8 mouse cellular contexts compared by ENCODE assay signal in the genomic region with DNA sequence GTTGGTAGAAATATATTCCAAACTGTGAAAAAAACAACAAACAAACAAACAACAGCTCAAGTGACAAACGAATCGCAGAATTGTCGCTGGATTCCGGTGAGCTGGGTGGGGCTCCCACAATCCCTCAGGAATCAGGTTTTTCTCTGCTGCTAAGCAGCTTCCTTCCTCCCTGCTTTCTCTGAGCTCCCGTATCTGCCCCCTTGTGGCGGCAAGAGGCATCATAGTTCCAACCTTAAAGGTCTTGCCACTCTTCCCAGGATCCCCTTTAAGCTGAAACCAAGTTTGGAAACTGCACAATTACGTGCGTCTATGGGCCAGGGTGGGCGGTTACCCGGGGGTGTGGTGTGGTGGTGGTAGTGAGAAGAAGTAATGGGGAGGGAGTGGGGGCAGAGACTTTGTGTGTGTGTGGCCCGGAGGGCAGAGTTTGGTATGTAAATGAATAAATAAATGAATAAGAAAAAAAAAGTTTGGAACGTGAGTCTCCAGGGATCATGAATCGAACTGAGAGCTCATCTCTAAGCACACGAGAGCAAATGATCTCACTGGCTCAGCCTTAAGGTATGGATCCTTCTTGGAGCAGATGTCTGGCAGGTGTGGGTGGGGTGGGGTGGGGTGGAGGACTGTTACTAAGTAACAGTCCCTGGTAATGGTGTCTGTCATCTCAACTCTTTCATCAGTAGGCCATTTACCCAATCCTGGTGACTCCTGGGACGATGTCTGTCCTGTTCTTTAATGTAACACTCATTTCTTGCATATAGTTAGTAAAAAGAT. TPM values are rescaled to one million over a fixed set of nuclear protein-coding genes. Genes with fewer than 3 reads are reported as not detected.
DNase-seq lines count a peak whose midpoint lies in the region; ATAC-seq and TF ChIP-seq lines count a peak whose summit lies in the region.

No protein-coding gene starts in this region.

- TF ChIP-seq POLR2A in MEL (IDR thresholded peaks at IDR 0.05; ENCODE audit: control insufficient read depth in 1 of 2, insufficient read depth in 1 of 2, low read depth in 1 of 2, low read length in 2 of 2, poor library complexity in 1 of 2), result no peak

- peak; percentile 15 for TF ChIP-seq RAD21 in MEL (IDR thresholded peaks at IDR 0.05; ENCODE audit: low read depth, low read length)

- H3K79me2 ChIP-seq in MEL (ENCODE audit: control insufficient read depth, insufficient read depth, low read length, poor library complexity), result no peaks in the 10 kb centered on the region

- no peak overlapping the region for H3K4me3 ChIP-seq in MEL (ENCODE audit: control insufficient read depth in 1 of 2, insufficient read depth in 1 of 2, low read depth in 2 of 2, low read length in 2 of 2)
- H3K4me3 ChIP-seq in forebrain, embryonic 16.5 days (replicated peaks; ENCODE audit: low read length), result peak overlapping the region; percentile 49
- peak overlapping the region; percentile 47 for H3K4me3 ChIP-seq in lung, embryonic 14.5 days (ENCODE audit: low read depth, low read length)

- no peak overlapping the region for H3K27ac ChIP-seq in MEL (ENCODE audit: control insufficient read depth, low read depth, low read length)
- peak overlapping the region; percentile 78 for H3K27ac ChIP-seq in forebrain, embryonic 16.5 days (ENCODE audit: low read length)
- H3K27ac ChIP-seq in lung, embryonic 14.5 days (ENCODE audit: low read depth), result peak overlapping the region; percentile 63

- H3K4me1 ChIP-seq in MEL (ENCODE audit: control insufficient read depth in 1 of 2, insufficient read depth in 2 of 2, low read length in 2 of 2), result no peaks in the 10 kb centered on the region
- H3K4me1 ChIP-seq in forebrain, embryonic 16.5 days (replicated peaks; ENCODE audit: control insufficient read depth, insufficient read depth, low read length), result 0 out of 2 replicates have a peak, but pooled peaks cover 2% of the 10 kb centered on the region
- H3K4me1 ChIP-seq in lung, embryonic 14.5 days (ENCODE audit: insufficient read depth), result no peaks in the 10 kb centered on the region

- no peak overlapping the region for H3K9ac ChIP-seq in MEL (ENCODE audit: control insufficient read depth, low read depth, low read length, poor library complexity, severe bottlenecking)
- peak overlapping the region; percentile 55 for H3K9ac ChIP-seq in forebrain, embryonic 16.5 days (replicated peaks; ENCODE audit: low read depth, low read length)
- peak overlapping the region; percentile 60 for H3K9ac ChIP-seq in lung, embryonic 14.5 days

- peak; percentile 90 for ATAC-seq in forebrain, embryonic 16.5 days
- ATAC-seq in lung, embryonic 14.5 days (ENCODE audit: insufficient read depth), result peak; percentile 85

- H3K4me2 ChIP-seq in forebrain, embryonic 16.5 days (ENCODE audit: low read length), result peak overlapping the region; percentile 64
- peak overlapping the region; percentile 67 for H3K4me2 ChIP-seq in lung, embryonic 14.5 days

- peak; percentile 54 to 60 (median 55) for TF ChIP-seq CTCF in MEL (IDR thresholded peaks at IDR 0.05 in 2 of 3, conservative IDR thresholded peaks at IDR 0.05 in 1 of 3; ENCODE audit: control insufficient read depth in 1 of 3, insufficient read depth in 1 of 3, low read depth in 2 of 3, low read length in 3 of 3, poor library complexity in 1 of 3, severe bottlenecking in 1 of 3)
- peak; percentile 89 for TF ChIP-seq CTCF in lung, embryonic 14.5 days (IDR thresholded peaks at IDR 0.05; ENCODE audit: low read depth)

- WGBS in forebrain, embryonic 16.5 days, result 13% methylated on average over 15 of the region's 15 CpGs
- 11% methylated on average over 15 of the region's 15 CpGs for WGBS in lung, embryonic 14.5 days

- H3K27me3 ChIP-seq in MEL (ENCODE audit: control insufficient read depth in 1 of 2, insufficient read depth in 2 of 2, low read length in 2 of 2), result no peaks in the 10 kb centered on the region
- H3K27me3 ChIP-seq in forebrain, embryonic 16.5 days (replicated peaks; ENCODE audit: control insufficient read depth, insufficient read depth, low read length), result no peaks in the 10 kb centered on the region
- H3K27me3 ChIP-seq in lung, embryonic 14.5 days (ENCODE audit: insufficient read depth, low read length), result no peaks in the 10 kb centered on the region

- peak; percentile 50 for DNase-seq in MEL (ENCODE audit: low read depth, low spot score)
- peak; percentile 72 for DNase-seq in cerebellum, adult 11 months
- DNase-seq in heart, postnatal 4 days, result peak; percentile 81
- DNase-seq in layer of hippocampus, adult 8-10 months (ENCODE audit: low spot score in 2 of 2), result peak; percentile 72 to 75
- DNase-seq in lung, embryonic 14.5 days, result peak; percentile 92
- peak; percentile 44 for DNase-seq in ovary, postnatal 10 days (ENCODE audit: low spot score)
- peak; percentile 44 for DNase-seq in urinary bladder, adult 2 months (ENCODE audit: low spot score)

- no peaks in the 10 kb centered on the region for H3K9me3 ChIP-seq in MEL (replicated peaks; ENCODE audit: insufficient read depth, low read length)
- no peaks in the 10 kb centered on the region for H3K9me3 ChIP-seq in forebrain, embryonic 16.5 days (ENCODE audit: control insufficient read depth, low read length)
- no peaks in the 10 kb centered on the region for H3K9me3 ChIP-seq in lung, embryonic 14.5 days (ENCODE audit: low read depth, low read length)

- TF ChIP-seq EP300 in MEL (IDR thresholded peaks at IDR 0.05; ENCODE audit: low read depth in 1 of 2, low read length in 2 of 2), result no peak

- no peaks in the 10 kb centered on the region for H3K36me3 ChIP-seq in MEL (ENCODE audit: control insufficient read depth in 1 of 2, insufficient read depth in 2 of 2, low read length in 2 of 2)
- H3K36me3 ChIP-seq in forebrain, embryonic 16.5 days (ENCODE audit: control insufficient read depth, insufficient read depth), result no peaks in the 10 kb centered on the region
- no peaks in the 10 kb centered on the region for H3K36me3 ChIP-seq in lung, embryonic 14.5 days (ENCODE audit: insufficient read depth)

TF ChIP-seq in MEL, 35 proteins besides CTCF, POLR2A, EP300 and RAD21:
- no peak for TF ChIP-seq JUND (IDR thresholded peaks at IDR 0.05; ENCODE audit: low read depth, low read length)
- peak; percentile 56 for TF ChIP-seq SMC3 (IDR thresholded peaks at IDR 0.05; ENCODE audit: low read depth, low read length)
- TF ChIP-seq RCOR1 (IDR thresholded peaks at IDR 0.05; ENCODE audit: low read depth, low read length), result no peak

RNA-seq across cellular contexts. Expression of gene Gm11042, which starts 1.0 kb away (rescaled TPM):
- not detected in 2 replicates for total RNA-seq in MEL (2012; rRNA removed)
- not detected for polyA plus RNA-seq in MEL (2012; ENCODE audit: insufficient read depth in 1 of 2, insufficient read length in 2 of 2, low read depth in 1 of 2, low replicate concordance in 2 of 2, missing spikeins in 1 of 2)
- not detected in 2 replicates for polyA plus RNA-seq in forebrain, embryonic 16.5 days (2015; fragmentation: Nextera tagmentation; extraction: Ambion mirVana)
- total RNA-seq in heart, postnatal 4 days (2021), result not detected
- total RNA-seq in layer of hippocampus, adult 8-10 months (2022), result not detected
- not detected in 2 replicates for polyA plus RNA-seq in lung, embryonic 14.5 days (2014; fragmentation: Nextera tagmentation; extraction: Ambion mirVana)
- polyA plus RNA-seq in urinary bladder, adult 2 months (2012; rRNA removed), result not detected in 2 replicates

Comparison
In these comparisons a context has a peak if more than half of its experiments do, and no peak if none do; other contexts are left out.
1. H3K4me3 ChIP-seq: peak in forebrain, embryonic 16.5 days (single experiment) and lung, embryonic 14.5 days (single experiment); none in MEL (0 of 2).
2. Peak in every context shown above with its lines, with median percentiles within 50 percentile points of each other: DNase-seq.